Mouse (Mus musculus): ENCODE measurements at regions not wholly inside any gene's neighbourhood (a gene's known extent, or its start where the extent isn't known, plus 50 kb on each side); places are given as distances from the start of the nearest gene placed in this dataset.

GRCm38 (mm10) chr13:83023972-83024371 is 479.9 kb upstream of the Mef2c start:
- DNase-seq = no peak

GRCm38 (mm10) chr13:83035962-83036361 is 467.9 kb upstream of the Mef2c start:
- no peak for DNase-seq

- DNase-seq = no peak
Measured at GRCm38 (mm10) chr13:83041506-83041905, 462.3 kb upstream of the Mef2c start.

- no peak for DNase-seq
Measured at GRCm38 (mm10) chr13:83045516-83045915, 458.3 kb upstream of the Mef2c start.

GRCm38 (mm10) chr13:83045970-83046369 is 457.9 kb upstream of the Mef2c start:
- DNase-seq = no peak

GRCm38 (mm10) chr13:83046571-83047123 is 457.2 kb upstream of the Mef2c start:
- no peak for DNase-seq

GRCm38 (mm10) chr13:83055865-83056264 is 448.0 kb upstream of the Mef2c start:
- no peak for DNase-seq

- DNase-seq = no peak
Measured at GRCm38 (mm10) chr13:83056415-83056814, 447.4 kb upstream of the Mef2c start.

GRCm38 (mm10) chr13:83064727-83065126 is 439.1 kb upstream of the Mef2c start:
- DNase-seq = peak; percentile 59 to 69

GRCm38 (mm10) chr13:83065201-83065600 is 438.6 kb upstream of the Mef2c start:
- DNase-seq = no peak

- DNase-seq = peak in 1 of 2 experiments; percentile 4
Measured at GRCm38 (mm10) chr13:83066115-83066753, 437.6 kb upstream of the Mef2c start.

GRCm38 (mm10) chr13:83067496-83067895 is 436.3 kb upstream of the Mef2c start:
- no peak for DNase-seq

GRCm38 (mm10) chr13:83068588-83068987 is 435.2 kb upstream of the Mef2c start:
- no peak for DNase-seq

GRCm38 (mm10) chr13:83069293-83069692 is 434.5 kb upstream of the Mef2c start:
- DNase-seq = no peak

- no peak for DNase-seq
Measured at GRCm38 (mm10) chr13:83072073-83072472, 431.8 kb upstream of the Mef2c start.

- DNase-seq = no peak
Measured at GRCm38 (mm10) chr13:83074219-83074965, 429.4 kb upstream of the Mef2c start.

GRCm38 (mm10) chr13:83075320-83075877 is 428.4 kb upstream of the Mef2c start:
- DNase-seq = peak in 1 of 2 experiments; percentile 3

- DNase-seq = no peak
Measured at GRCm38 (mm10) chr13:83076611-83077010, 427.2 kb upstream of the Mef2c start.

- DNase-seq = no peak
Measured at GRCm38 (mm10) chr13:83077085-83077484, 426.7 kb upstream of the Mef2c start.

- no peak for DNase-seq
Measured at GRCm38 (mm10) chr13:83079291-83079690, 424.5 kb upstream of the Mef2c start.

GRCm38 (mm10) chr13:83084948-83085347 is 418.9 kb upstream of the Mef2c start:
- no peak for DNase-seq

- no peak for DNase-seq
Measured at GRCm38 (mm10) chr13:83099908-83100307, 403.9 kb upstream of the Mef2c start.

- DNase-seq = no peak
Measured at GRCm38 (mm10) chr13:83110610-83111009, 393.2 kb upstream of the Mef2c start.

Data from adrenal gland, postnatal 36 days (tissue).